Mouse (Mus musculus) left cerebral cortex, postnatal 36 days (tissue): Measurements from ENCODE around the gene Ezh1. TPM values are rescaled to one million over a fixed set of nuclear protein-coding genes. Genes with fewer than 3 reads are reported as not detected.
"Not testable (repeated sequence)": the region's sequence is repeated elsewhere in the genome, so short reads cannot be mapped to it uniquely, and the experiment has no call there.

Experiments
- DNase-seq, 2 experiments: peaks; one replicate each; pipeline ENCODE4 v3.0.0; 2021 to 2022; ENCODE audit warnings: low spot score in 2 of 2, mixed read lengths in 1 of 2
- intact Hi-C: fragments of 180-260 bp; cut with DNase I; formaldehyde crosslinking; loops from one replicate; pipeline ENCODE4 v1.15.1; 2025
- total RNA-seq, 2 experiments: library from RNA; stranded (reverse); gene quantifications; 2 replicates each; pipeline ENCODE4 v1.2.3; 2021

The Ezh1 gene
- total RNA-seq, 2 experiments from 2014 or later = 47.8 to 52.1 TPM

DNA sequence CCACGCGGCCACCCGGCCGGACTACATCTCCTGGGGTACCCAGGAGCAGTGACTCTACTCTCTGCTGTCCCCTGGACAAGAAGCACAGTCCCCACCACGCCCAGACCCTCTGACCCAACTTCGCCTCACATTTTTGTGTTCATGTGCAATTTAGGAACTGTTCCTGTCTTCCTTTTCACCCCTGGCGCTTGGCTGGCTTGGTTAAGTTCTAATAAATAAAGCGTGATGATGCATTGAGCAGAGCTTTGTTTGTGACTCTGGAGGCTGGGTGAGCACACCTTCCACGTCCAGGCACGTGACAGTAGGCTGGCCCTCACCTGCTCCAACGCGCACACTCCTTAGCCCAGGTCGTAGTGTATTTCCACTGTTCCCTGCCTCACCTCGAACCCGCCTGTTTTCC is 64.7 kb downstream of the Ezh1 start:
- DNase-seq = no peak
- intact Hi-C loops = no loop called here

DNA sequence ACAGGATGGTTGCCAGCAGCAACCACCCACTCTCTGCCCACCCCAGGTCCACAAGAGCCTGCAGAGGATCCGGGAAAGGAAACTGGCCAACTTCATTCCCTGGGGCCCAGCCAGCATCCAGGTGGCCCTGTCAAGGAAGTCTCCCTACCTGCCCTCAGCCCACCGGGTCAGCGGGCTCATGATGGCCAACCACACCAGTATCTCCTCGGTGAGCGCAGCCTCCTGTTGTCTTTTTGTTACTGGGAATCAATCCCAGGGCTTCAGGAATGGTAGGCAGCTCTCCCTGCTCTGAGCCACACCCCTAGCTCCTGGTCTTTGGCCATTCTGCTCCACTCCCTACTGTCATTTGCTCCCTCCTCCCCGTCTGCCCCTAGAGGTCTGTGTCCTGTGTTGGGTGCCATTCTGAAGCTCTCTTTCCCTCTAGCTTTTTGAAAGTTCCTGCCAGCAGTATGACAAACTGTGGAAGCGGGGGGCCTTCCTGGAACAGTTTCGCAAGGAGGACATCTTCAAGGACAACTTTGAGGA is 65.2 kb downstream of the Ezh1 start:
- intact Hi-C loops, DNase-seq: not testable (repeated sequence)

DNA sequence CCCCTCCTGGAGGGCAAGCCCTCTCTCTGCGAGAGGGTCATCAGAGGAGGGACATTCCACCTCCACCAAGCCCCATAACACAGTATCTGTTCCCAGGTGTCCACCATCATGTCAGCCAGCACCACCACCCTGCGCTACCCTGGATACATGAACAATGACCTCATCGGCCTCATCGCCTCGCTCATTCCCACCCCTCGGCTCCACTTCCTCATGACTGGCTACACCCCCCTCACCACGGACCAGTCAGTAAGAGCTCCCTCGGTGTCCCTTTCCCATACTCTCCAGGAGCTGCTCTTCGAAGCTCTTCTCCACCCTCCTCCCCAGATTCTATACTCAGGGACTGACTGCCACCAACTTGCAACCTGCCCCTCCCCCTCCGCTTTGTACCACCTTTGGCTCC is 66.1 kb downstream of the Ezh1 start:
- DNase-seq, intact Hi-C loops: not testable (repeated sequence)

DNA sequence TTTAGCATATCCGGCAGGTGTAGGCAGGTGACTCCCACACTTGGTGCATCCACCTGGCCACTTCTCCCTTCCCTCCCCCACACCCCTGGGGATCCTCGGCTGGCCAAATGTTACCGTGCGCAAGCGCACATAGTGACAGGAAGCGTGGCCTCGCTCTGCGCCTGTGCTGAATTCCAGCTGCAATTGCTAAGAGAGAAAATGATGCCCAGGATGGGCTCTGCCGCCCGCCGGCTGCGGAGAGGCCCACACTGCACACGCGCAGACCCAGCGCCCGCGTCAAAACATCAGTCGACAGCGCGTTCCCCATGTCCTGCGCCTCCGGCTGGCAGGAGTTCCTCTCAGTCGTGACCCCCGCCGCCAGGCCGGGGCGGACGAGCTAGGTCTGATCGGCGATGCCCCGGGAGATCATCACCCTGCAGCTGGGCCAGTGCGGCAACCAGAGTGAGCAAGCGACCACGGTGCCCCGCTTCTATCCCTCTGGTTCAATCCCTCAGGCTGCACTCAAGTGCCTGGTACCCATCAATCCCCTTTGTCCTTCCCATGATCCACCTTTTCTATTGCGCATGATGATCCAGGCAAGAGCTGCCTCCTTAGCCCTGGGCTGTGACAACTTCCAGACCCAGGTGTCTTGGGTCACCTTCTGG is 70.4 kb downstream of the Ezh1 start, which contains the start of gene Tubg2:
Gene Tubg2, plus strand, starts transcription at position 180 of the 644 bp plus-strand sequence.
- DNase-seq = peak; percentile 87
- intact Hi-C loops = no loop called here

DNA sequence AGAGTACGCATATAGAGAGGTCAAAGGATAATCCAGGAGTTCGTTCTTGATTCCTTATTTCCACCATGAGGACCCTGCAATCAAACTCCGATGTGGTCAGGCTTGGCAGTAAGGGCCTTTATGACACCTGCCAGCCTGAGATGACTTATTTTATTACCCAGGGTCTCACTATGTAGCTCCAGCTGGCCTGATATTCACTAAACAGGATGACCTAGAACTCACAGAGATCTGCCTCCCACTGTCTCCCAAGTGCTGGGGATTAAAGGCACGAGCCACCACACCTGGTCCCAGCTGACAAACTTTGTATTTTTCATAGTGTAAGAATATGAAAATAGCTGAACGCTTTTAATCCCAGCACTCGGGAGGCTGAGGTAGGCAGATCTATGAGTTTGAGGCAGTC is 71.1 kb downstream of the Ezh1 start:
- no peak for DNase-seq
- intact Hi-C loops = no loop called here

DNA sequence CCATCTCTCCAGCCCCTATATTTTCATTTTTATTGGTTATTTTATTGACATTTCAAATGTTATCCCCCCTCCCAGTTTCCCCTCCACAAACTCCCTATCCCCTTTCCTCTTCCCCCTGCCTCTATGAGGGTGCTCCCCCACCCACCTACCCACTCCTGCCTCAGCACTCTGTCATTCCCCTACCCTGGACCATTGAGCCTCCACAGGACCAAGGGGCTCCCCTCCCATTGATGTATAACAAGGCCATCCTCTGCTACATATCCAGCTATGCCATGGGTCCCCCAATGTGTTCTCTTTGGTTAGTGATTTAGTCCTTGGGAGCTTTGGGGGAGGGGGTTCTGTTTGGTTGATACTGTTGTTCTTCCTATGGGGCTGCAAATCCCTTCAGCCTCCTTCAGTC is 71.6 kb downstream of the Ezh1 start:
- intact Hi-C loops = no loop called here

DNA sequence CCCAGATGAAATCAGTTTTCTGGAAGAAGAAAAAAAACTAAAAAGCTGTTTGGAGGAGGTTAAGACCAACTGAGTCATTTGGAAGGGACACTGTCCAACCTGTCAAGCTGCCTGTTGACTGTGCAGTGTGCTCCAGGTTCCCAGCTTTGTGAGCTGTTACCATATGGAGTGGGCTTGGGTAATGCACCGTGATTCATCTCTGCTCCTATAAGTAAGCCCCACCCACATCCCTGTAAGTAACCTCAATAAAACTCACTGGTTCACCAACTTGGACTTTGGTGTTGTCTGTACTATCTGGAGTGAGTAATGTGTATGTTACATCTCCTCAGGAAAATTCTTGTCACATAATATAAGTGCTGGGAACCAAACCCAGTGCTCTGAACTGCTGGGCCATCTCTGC is 73.4 kb downstream of the Ezh1 start:
- intact Hi-C loops = no loop called here
- DNase-seq = no peak

More for the DNA sequence above, 71.6 kb downstream of the Ezh1 start:
- no peak for DNase-seq

DNA sequence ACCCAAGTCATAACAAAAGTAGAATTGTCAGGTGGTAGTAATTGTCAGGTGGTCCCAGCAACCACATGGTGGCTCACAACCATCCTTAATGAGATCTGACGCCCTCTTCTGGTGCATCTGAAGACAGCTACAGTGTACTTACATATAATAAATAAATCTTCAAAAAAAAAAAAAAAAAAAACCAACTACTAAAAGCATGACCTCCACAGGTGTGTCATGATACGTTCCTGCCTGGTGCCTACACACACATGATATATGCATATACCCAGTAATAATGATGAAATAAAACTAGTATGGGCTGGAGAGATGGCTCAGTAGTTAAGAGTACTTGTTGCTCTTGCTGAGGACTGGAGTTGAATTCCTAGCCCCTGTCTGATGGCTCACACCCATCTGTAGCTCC is 75.2 kb downstream of the Ezh1 start:
- intact Hi-C loops = no loop called here
- no peak for DNase-seq

DNA sequence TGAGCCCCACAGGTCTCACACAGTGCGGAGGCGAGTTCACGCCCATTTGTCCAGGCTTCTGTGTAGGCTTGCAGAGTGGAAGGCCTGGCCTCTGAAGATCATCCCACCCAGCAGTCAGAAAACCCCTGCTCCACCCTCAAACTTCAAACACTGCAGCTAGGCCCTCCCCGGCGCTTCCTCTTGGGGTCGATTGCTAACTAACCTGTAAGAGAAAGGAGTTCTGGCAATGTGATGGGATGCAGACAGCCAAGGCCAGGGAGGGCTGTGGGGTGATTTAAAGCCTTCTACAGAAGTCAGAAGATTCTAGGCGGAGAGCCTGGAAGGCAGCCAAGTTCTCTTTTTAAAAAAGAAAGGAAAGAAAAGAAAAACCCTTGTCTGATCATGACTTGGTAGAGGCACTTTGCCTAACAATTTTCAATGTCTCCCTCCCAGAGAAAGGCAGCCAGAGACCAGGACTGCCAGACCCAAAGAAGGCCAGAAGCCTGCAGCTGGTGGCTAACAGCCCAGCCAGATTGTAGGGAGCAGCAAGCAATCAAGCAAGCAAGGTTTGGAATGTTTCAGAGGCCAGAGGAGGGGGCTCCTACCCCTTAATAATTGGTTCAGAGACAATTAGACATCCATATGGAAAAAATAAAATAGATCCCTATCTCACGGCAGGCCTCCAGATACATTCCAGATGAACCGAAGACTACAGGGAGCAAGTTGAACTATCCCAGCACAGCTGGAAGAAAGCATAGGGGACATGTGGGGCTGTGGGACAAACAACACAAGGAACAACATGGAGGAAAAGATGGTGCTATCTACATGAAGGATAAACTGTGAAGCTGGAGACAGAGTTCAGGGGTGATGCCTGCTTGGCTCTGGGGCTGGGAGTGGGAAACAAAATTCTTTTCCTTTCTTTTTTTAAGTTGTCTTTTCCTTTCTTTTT is 76.8 kb downstream of the Ezh1 start:
- intact Hi-C loops = no loop called here
- DNase-seq = no peak

DNA sequence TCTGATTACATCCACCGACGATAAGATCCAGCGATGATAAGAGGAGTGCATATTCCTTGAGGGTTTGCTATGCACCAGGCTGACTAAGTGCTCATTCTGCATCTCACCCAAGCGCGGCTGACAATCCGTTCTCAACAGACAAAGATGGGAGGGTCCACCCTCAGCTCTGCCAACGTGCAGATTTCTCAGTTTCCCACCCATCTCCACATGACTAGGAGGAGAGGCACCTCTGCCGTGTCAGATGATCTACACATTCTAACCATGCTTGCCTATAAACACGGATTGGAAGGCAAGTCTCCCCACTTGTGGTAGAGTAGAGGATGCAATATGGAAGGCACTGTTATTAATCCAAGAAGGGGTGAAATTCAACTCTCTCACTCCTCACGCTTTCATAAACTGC is 77.5 kb downstream of the Ezh1 start:
- no peak for DNase-seq
- intact Hi-C loops = no loop called here

DNA sequence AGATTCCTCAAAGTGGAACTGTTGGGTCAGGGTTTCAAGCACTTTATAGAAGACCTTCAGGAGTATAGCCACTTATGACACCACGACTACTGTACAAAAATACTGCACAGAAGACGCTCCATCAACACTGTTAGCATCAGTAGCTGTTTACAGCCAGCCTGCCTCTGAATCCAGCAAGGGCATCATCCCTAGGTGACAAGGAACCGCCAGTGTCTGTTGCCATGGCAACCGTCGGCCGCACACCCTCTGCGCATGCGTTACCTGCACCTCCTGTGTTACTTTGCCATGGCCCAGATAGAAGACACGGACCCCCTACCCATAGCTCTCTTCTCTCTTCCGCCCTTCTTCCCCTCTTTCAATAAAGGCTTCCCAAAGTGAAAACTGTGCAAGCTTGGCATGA is 79.9 kb downstream of the Ezh1 start:
- intact Hi-C loops = no loop called here
- no peak for DNase-seq

DNA sequence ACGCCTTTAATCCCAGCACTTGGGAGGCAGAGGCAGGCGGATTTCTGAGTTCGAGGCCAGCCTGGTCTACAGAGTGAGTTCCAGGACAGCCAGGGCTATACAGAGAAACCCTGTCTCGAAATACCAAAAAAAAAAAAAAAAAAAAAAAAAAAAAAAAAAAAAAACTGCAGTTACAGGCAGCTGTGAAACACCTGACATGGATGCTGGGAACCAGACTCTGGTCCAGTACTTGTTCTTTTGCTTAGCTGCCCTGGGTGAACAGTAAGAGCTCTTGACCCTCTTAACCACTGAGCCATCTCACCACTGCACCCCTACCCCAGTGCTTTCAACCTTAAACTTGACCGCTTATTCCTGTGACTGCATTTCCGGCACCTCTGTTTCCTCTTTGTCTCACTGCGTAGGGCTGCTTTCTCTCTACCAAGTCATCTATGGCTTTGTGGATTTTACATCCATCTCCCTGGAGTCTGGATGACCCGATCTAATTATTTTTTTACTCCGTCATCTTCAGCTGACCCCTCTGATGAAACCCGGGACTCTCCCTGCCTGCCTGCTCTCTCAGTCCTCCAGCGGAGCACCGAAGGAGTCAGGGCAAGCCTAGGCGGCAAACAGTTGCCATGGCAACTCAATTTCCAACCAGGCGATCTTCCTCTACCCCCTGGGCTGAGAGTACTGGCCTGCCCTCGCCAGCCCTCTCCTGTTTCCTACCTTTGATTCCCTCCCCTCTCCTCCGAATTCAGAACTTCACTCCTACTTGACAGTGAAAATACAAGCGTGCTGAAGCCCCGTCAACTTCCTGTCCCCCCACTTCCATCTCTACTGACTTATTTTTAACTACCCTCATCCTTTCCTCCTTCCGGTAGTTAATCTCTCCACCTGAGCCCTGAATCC is 82.7 kb downstream of the Ezh1 start:
- DNase-seq = peak in 1 of 2 experiments; percentile 42
- intact Hi-C loops = no loop called here

DNA sequence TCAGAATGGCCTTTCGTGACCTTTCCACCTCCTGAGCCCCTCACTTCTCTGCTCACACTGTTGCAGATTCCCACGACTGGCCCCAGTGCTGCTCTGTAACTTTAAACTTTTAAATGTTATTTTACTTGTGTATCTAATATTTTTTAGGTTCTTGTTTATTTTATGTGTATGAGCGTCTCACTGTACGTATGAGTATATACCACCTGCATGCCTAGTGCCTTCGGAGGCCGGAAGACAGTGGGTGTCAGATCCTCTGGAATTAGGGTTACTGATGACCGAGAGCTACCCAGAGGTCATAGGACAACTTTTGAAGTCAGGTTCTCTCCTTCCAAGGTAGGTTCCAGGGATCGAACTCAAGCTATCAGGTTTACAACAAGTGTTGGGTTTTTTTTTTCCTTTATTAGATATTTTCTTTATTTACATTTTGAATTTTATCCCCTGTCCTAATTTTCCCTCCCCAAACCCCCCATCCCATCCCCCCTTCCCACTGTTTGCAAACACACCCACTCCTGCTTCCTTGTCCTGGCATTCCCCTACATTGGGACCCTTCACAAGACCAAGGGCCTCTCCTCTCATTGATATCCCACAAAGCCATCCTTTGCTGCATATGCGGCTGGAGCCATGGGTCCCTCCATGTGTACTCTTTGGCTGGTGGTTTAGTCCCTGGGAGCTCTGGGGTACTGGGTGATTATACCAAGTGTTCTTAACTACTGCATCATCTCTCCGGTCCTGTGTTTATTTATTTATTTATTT is 83.9 kb downstream of the Ezh1 start:
- intact Hi-C loops = no loop called here
- no peak for DNase-seq

Other genes with a start within 250 kb of the Ezh1 start
- 100 to 1,000 TPM; 439 to 446 TPM for gene Atp6v0a1, start 217.0 kb downstream of the Ezh1 start, total RNA-seq
- gene Naglu, start 156.5 kb downstream of the Ezh1 start, total RNA-seq = 1 to 10 TPM; 8.8 to 9.1 TPM
- gene Hsd17b1, start 148.1 kb downstream of the Ezh1 start, total RNA-seq = under 1 TPM; 0.70 to 0.79 TPM
- 10 to 100 TPM; 22.7 to 26.3 TPM for gene Coasy, start 143.9 kb downstream of the Ezh1 start, total RNA-seq
- gene Mlx, start 139.2 kb downstream of the Ezh1 start, total RNA-seq = 10 to 100 TPM; 38.9 to 41.8 TPM
- 1 to 10 TPM; 2.1 to 3.1 TPM for gene Psmc3ip, start 131.0 kb downstream of the Ezh1 start, total RNA-seq
- gene Retreg3, start 106.6 kb downstream of the Ezh1 start, total RNA-seq = 10 to 100 TPM; 53.8 to 58.0 TPM
- 10 to 100 TPM; 45.7 to 49.2 TPM for gene Tubg1, start 106.5 kb downstream of the Ezh1 start, total RNA-seq
- gene Tubg2, start 70.6 kb downstream of the Ezh1 start, total RNA-seq = 10 to 100 TPM; 49.7 to 62.4 TPM
- gene Cntnap1, start 55.9 kb downstream of the Ezh1 start, total RNA-seq = 100 to 1,000 TPM; 167 to 172 TPM
- gene Plekhh3, start 55.1 kb downstream of the Ezh1 start, total RNA-seq = 10 to 100 TPM; 12.3 TPM
- under 1 TPM in 1 of 2 experiments, not detected in 1; 0.37 TPM for gene Ccr10, start 51.0 kb downstream of the Ezh1 start, total RNA-seq
- gene Ramp2, start 19.6 kb upstream of the Ezh1 start, total RNA-seq = 10 to 100 TPM; 33.2 to 39.4 TPM
- gene Vps25, start 27.2 kb upstream of the Ezh1 start, total RNA-seq = 10 to 100 TPM; 62.0 to 63.0 TPM
- 1 to 10 TPM; 4.3 to 8.4 TPM for gene Wnk4, start 34.1 kb upstream of the Ezh1 start, total RNA-seq
- under 1 TPM; 0.42 to 0.84 TPM for gene Cntd1, start 52.5 kb upstream of the Ezh1 start, total RNA-seq
- 100 to 1,000 TPM in 1 of 2 experiments, 10 to 100 TPM in 1; 97.7 to 112 TPM for gene Coa3, start 52.7 kb upstream of the Ezh1 start, total RNA-seq
- 100 to 1,000 TPM; 206 to 237 TPM for gene Becn1, start 75.8 kb upstream of the Ezh1 start, total RNA-seq
- 100 to 1,000 TPM; 114 to 133 TPM for gene Psme3, start 89.8 kb upstream of the Ezh1 start, total RNA-seq
- 1 to 10 TPM; 4.4 to 7.2 TPM for gene Aoc2, start 98.6 kb upstream of the Ezh1 start, total RNA-seq
- under 1 TPM; 0.76 to 0.79 TPM for gene Aoc3, start 104.1 kb upstream of the Ezh1 start, total RNA-seq
- not detected for gene G6pc, start 141.1 kb upstream of the Ezh1 start, total RNA-seq
- 10 to 100 TPM; 42.1 to 45.6 TPM for gene Aarsd1, start 191.2 kb upstream of the Ezh1 start, total RNA-seq
- gene Gm27029, start 198.3 kb upstream of the Ezh1 start, total RNA-seq = 1 to 10 TPM; 5.5 to 7.6 TPM
- 10 to 100 TPM; 32.7 to 40.6 TPM for gene Rundc1, start 198.6 kb upstream of the Ezh1 start, total RNA-seq
- gene Ptges3l, start 198.9 kb upstream of the Ezh1 start, total RNA-seq = 1 to 10 TPM; 3.3 to 4.7 TPM
- 10 to 100 TPM; 32.6 to 46.9 TPM for gene Rpl27, start 215.8 kb upstream of the Ezh1 start, total RNA-seq
- 1 to 10 TPM; 3.2 to 3.4 TPM for gene Ifi35, start 221.9 kb upstream of the Ezh1 start, total RNA-seq
- 100 to 1,000 TPM; 139 to 164 TPM for gene Rnd2, start 238.5 kb upstream of the Ezh1 start, total RNA-seq
- 10 to 100 TPM; 33.9 to 36.1 TPM for gene Vat1, start 239.8 kb upstream of the Ezh1 start, total RNA-seq